Mouse (Mus musculus) cortical plate, adult 2 months (tissue): ENCODE results near the gene 4930432M17Rik.

Experiments used
- CTCF ChIP-seq: fragments of 200-500 bp; IDR thresholded peaks from 2 replicates; pipeline ENCODE4 v1.5.1; 2011; ENCODE audit warnings: mild to moderate bottlenecking, control low read depth, low read length; ENCODE audit not compliant: insufficient read depth; ENCODE audit errors: extremely low read depth
- POLR2A ChIP-seq: fragments of 200-500 bp; IDR thresholded peaks from 2 replicates; pipeline ENCODE4 v1.6.1; 2011; ENCODE audit warnings: mild to moderate bottlenecking, low read length, control low read depth; ENCODE audit not compliant: insufficient read depth; ENCODE audit errors: extremely low read depth

GRCm38 (mm10) chr3:121689029-121689428, 18.5 kb downstream of the 4930432M17Rik start:
- TF ChIP-seq CTCF = no peak
- no peak for TF ChIP-seq POLR2A
